Mouse (Mus musculus) neutrophil, adult 83 days (primary cell): ENCODE data around the gene Olfr704. TPM values are rescaled to one million over a fixed set of nuclear protein-coding genes. Genes with fewer than 3 reads are reported as not detected.

Source experiments
- total RNA-seq, 2 experiments: library from RNA; stranded (reverse); gene quantifications; one replicate each; pipeline ENCODE4 v1.2.4; 2023

Olfr704 gene
- not detected for total RNA-seq

GRCm38 (mm10) chr7:106862885-106863284 lies at the start of gene Olfr704:
Olfr704 (plus strand) TSS chr7:106863185.

GRCm38 (mm10) chr7:106813829-106814228 lies 49.2 kb upstream of the Olfr704 start, which contains the start of gene Olfr701:
Olfr701 (plus strand) TSS chr7:106814129.

GRCm38 (mm10) chr7:106833793-106834192 lies 29.2 kb upstream of the Olfr704 start, which contains the start of gene Olfr702:
Olfr702 (minus strand) TSS chr7:106833893.

GRCm38 (mm10) chr7:106843060-106843459 lies 19.9 kb upstream of the Olfr704 start, which contains the start of gene Olfr703:
Olfr703 (plus strand) TSS chr7:106843360.

GRCm38 (mm10) chr7:106876791-106877190 lies 13.8 kb downstream of the Olfr704 start, which contains the start of gene Olfr705:
Olfr705 (minus strand) TSS chr7:106876891.

GRCm38 (mm10) chr7:106888062-106888461 lies 25.1 kb downstream of the Olfr704 start, which contains the start of gene Olfr706:
Olfr706 (minus strand) TSS chr7:106888162.

GRCm38 (mm10) chr7:106901141-106901540 lies 38.2 kb downstream of the Olfr704 start, which contains the start of gene Olfr707:
Olfr707 (minus strand) TSS chr7:106901241.

GRCm38 (mm10) chr7:106907676-106908075 lies 44.7 kb downstream of the Olfr704 start, which contains the start of gene Olfr1532-ps1:
Olfr1532-ps1 (plus strand) TSS chr7:106908001.

Other genes starting within 250 kb of the Olfr704 start
- not detected for gene Olfr693, start 182.6 kb upstream of the Olfr704 start, total RNA-seq
- gene Olfr694, start 171.4 kb upstream of the Olfr704 start, total RNA-seq = not detected
- not detected for gene Olfr695, start 146.8 kb upstream of the Olfr704 start, total RNA-seq
- gene Olfr697, start 120.7 kb upstream of the Olfr704 start, total RNA-seq = not detected
- gene Olfr698, start 107.8 kb upstream of the Olfr704 start, total RNA-seq = not detected
- gene Olfr699, start 70.0 kb upstream of the Olfr704 start, total RNA-seq = not detected
- not detected for gene Olfr700, start 54.4 kb upstream of the Olfr704 start, total RNA-seq
- not detected for gene Olfr701, start 49.1 kb upstream of the Olfr704 start, total RNA-seq
- gene Olfr702, start 29.3 kb upstream of the Olfr704 start, total RNA-seq = not detected
- gene Olfr703, start 19.8 kb upstream of the Olfr704 start, total RNA-seq = not detected
- gene Olfr705, start 13.7 kb downstream of the Olfr704 start, total RNA-seq = not detected
- gene Olfr706, start 25.0 kb downstream of the Olfr704 start, total RNA-seq = not detected
- not detected for gene Olfr707, start 38.1 kb downstream of the Olfr704 start, total RNA-seq
- gene Olfr1532-ps1, start 44.8 kb downstream of the Olfr704 start, total RNA-seq = not detected
- gene Olfr709-ps1, start 69.0 kb downstream of the Olfr704 start, total RNA-seq = under 1 TPM; 0.09 to 0.15 TPM
- not detected for gene Olfr710, start 85.1 kb downstream of the Olfr704 start, total RNA-seq
- gene Olfr6, start 100.8 kb downstream of the Olfr704 start, total RNA-seq = not detected
- gene Olfr711, start 112.3 kb downstream of the Olfr704 start, total RNA-seq = not detected
- not detected for gene Olfr2, start 142.9 kb downstream of the Olfr704 start, total RNA-seq
- not detected for gene Olfr713, start 168.0 kb downstream of the Olfr704 start, total RNA-seq
- gene Olfr714, start 207.8 kb downstream of the Olfr704 start, total RNA-seq = not detected
- not detected for gene Olfr17, start 230.0 kb downstream of the Olfr704 start, total RNA-seq
- gene Olfr715b, start 247.2 kb downstream of the Olfr704 start, total RNA-seq = not detected